Mouse (Mus musculus) MEL (cell line): ENCODE results near the gene Edem2.

Experiments
- CTCF ChIP-seq, 3 experiments: IDR thresholded peaks in 2 of 3; conservative IDR thresholded peaks in 1 of 3; 2 replicates each; pipeline ENCODE4 v1.5.1; 2011 to 2012; ENCODE audit warnings: low read length in 3 of 3, low read depth in 2 of 3, mild to moderate bottlenecking in 2 of 3, improper control_type of control experiment in 1 of 3, inconsistent platforms in 1 of 3, mixed read lengths in 1 of 3, moderate library complexity in 1 of 3; ENCODE audit not compliant: control insufficient read depth in 1 of 3, insufficient read depth in 1 of 3, poor library complexity in 1 of 3, severe bottlenecking in 1 of 3
- EP300 ChIP-seq, 2 experiments: IDR thresholded peaks; 2 replicates each; pipeline ENCODE4 v1.6.1; 2011; ENCODE audit warnings: improper control_type of control experiment in 2 of 2, low read length in 2 of 2, low read depth in 1 of 2, mild to moderate bottlenecking in 1 of 2
- KAT2A ChIP-seq: conservative IDR thresholded peaks from 2 replicates; pipeline ENCODE4 v1.6.1; 2012; ENCODE audit warnings: low read depth, low read length, improper control_type of control experiment, inconsistent platforms
- MXI1 ChIP-seq: IDR thresholded peaks from 2 replicates; pipeline ENCODE4 v1.6.1; 2011; ENCODE audit warnings: mild to moderate bottlenecking, low read depth, low read length, improper control_type of control experiment
- MYC ChIP-seq: IDR thresholded peaks from 2 replicates; pipeline ENCODE4 v1.6.1; 2011; ENCODE audit warnings: low read depth, mild to moderate bottlenecking, low read length, improper control_type of control experiment, moderate library complexity
- NELFE ChIP-seq: IDR thresholded peaks from 2 replicates; pipeline ENCODE4 v1.6.1; 2011; ENCODE audit warnings: low read depth, low read length, improper control_type of control experiment
- POLR2A ChIP-seq, 2 experiments: IDR thresholded peaks; 2 replicates each; pipeline ENCODE4 v1.6.1; 2011 to 2012; ENCODE audit warnings: low read length in 2 of 2, mild to moderate bottlenecking in 2 of 2, control low read depth in 1 of 2, improper control_type of control experiment in 1 of 2, low read depth in 1 of 2, moderate library complexity in 1 of 2; ENCODE audit not compliant: control insufficient read depth in 1 of 2, insufficient read depth in 1 of 2, poor library complexity in 1 of 2

GRCm38 (mm10) chr2:155777688-155777985, 48.4 kb upstream of the Edem2 start:
- no peak for TF ChIP-seq POLR2A (IDR thresholded peaks at IDR 0.05; ENCODE audit: control insufficient read depth in 1 of 2, insufficient read depth in 1 of 2, low read depth in 1 of 2, low read length in 2 of 2, poor library complexity in 1 of 2)
- TF ChIP-seq NELFE: no peak
- no peak for TF ChIP-seq CTCF (IDR thresholded peaks at IDR 0.05 in 2 of 3, conservative IDR thresholded peaks at IDR 0.05 in 1 of 3; ENCODE audit: control insufficient read depth in 1 of 3, insufficient read depth in 1 of 3, low read depth in 2 of 3, low read length in 3 of 3, poor library complexity in 1 of 3, severe bottlenecking in 1 of 3)
- TF ChIP-seq MXI1: no peak
- no peak for TF ChIP-seq EP300 (IDR thresholded peaks at IDR 0.05; ENCODE audit: low read depth in 1 of 2, low read length in 2 of 2)
- no peak for TF ChIP-seq MYC
- TF ChIP-seq KAT2A: no peak
